Mouse (Mus musculus): ENCODE results near the gene A430078G23Rik. TPM values are rescaled to one million over a fixed set of nuclear protein-coding genes. Genes with fewer than 3 reads are reported as not detected.

Gene A430078G23Rik
- polyA plus RNA-seq, 2 experiments = 0.33 to 0.36 TPM

DNA sequence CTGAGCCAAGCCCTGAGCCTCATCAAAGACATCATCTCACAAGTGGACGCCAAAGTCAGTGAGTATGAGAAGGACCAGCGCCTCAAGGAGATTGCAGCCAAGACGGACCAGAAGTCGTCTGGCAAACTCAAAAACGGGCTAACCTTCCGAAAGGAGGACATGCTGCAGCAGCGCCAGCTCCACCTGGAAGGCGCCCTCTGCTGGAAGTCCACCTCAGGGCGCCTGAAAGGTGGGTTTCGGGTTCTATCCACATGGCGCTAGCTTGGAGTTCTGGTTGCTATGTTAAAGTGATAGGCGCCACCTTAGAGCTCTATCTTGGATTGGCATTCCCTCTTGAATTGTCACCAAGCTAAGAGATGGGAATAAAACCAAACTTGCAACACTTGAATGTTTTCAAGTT is 86.3 kb downstream of the A430078G23Rik start:
- H3K4me3 ChIP-seq (ENCODE audit: insufficient read depth in 1 of 2, low read depth in 2 of 2, low read length in 2 of 2) = no peak overlapping the region
- H3K4me2 ChIP-seq (ENCODE audit: low read depth) = no peak overlapping the region
- TF ChIP-seq CTCF (IDR thresholded peaks at IDR 0.05; ENCODE audit: low read depth) (peak; percentile 75), EP300 (IDR thresholded peaks at IDR 0.05; ENCODE audit: low read depth) (no peak)
- H3K27ac ChIP-seq = no peak overlapping the region
- ATAC-seq (ENCODE audit: insufficient read depth) (no peak), DNase-seq (ENCODE audit: low read depth in 3 of 3, low spot score in 3 of 3) (no peak)
- H3K4me1 ChIP-seq (replicated peaks; ENCODE audit: control insufficient read depth in 2 of 2, insufficient read depth in 2 of 2, low read length in 1 of 2) = no peaks in the 10 kb centered on the region; a peak in 1 of 4 replicates
- WGBS (ENCODE audit: insufficient replicate concordance) = 76% methylated on average over 12 of the region's 12 CpGs
- no peak overlapping the region for H3K9ac ChIP-seq (replicated peaks)
- no peaks in the 10 kb centered on the region; the same call in 1 of the 2 replicates for H3K36me3 ChIP-seq (replicated peaks; ENCODE audit: control insufficient read depth, insufficient read depth, low read depth)
- H3K27me3 ChIP-seq (ENCODE audit: control insufficient read depth, insufficient read depth, low read length) = no peaks in the 10 kb centered on the region
- no peaks in the 10 kb centered on the region for H3K9me3 ChIP-seq (ENCODE audit: control insufficient read depth, low read length)

Other genes with a start within 250 kb of the A430078G23Rik start
- 3.9 and 4.4 TPM in 2 replicates for gene Insr, start 73.8 kb upstream of the A430078G23Rik start, polyA plus RNA-seq (2012; rRNA removed)
- 9.2 and 12.5 TPM in 2 replicates for gene Insr, start 73.8 kb upstream of the A430078G23Rik start, polyA plus RNA-seq (2014; fragmentation: Nextera tagmentation; extraction: Ambion mirVana)
- gene Arhgef18, start 39.6 kb downstream of the A430078G23Rik start, polyA plus RNA-seq (2012; rRNA removed) = 3.4 and 3.6 TPM in 2 replicates
- gene Arhgef18, start 39.6 kb downstream of the A430078G23Rik start, polyA plus RNA-seq (2014; fragmentation: Nextera tagmentation; extraction: Ambion mirVana) = 2.0 and 2.5 TPM in 2 replicates
- gene Pex11g, start 114.3 kb downstream of the A430078G23Rik start, polyA plus RNA-seq (2012; rRNA removed) = 2.5 and 3.1 TPM in 2 replicates
- 2.7 and 3.5 TPM in 2 replicates for gene Pex11g, start 114.3 kb downstream of the A430078G23Rik start, polyA plus RNA-seq (2014; fragmentation: Nextera tagmentation; extraction: Ambion mirVana)
- gene Tex45, start 117.4 kb downstream of the A430078G23Rik start, polyA plus RNA-seq (2012; rRNA removed) = 0.05 TPM in 1 of 2 replicates, not detected in the other
- gene Tex45, start 117.4 kb downstream of the A430078G23Rik start, polyA plus RNA-seq (2014; fragmentation: Nextera tagmentation; extraction: Ambion mirVana) = 0.10 TPM in 1 of 2 replicates, not detected in the other
- 4.8 and 6.8 TPM in 2 replicates for gene Zfp358, start 139.7 kb downstream of the A430078G23Rik start, polyA plus RNA-seq (2012; rRNA removed)
- gene Zfp358, start 139.7 kb downstream of the A430078G23Rik start, polyA plus RNA-seq (2014; fragmentation: Nextera tagmentation; extraction: Ambion mirVana) = 1.7 and 2.0 TPM in 2 replicates
- gene Mcoln1, start 147.0 kb downstream of the A430078G23Rik start, polyA plus RNA-seq (2012; rRNA removed) = 26.1 and 31.6 TPM in 2 replicates
- gene Mcoln1, start 147.0 kb downstream of the A430078G23Rik start, polyA plus RNA-seq (2014; fragmentation: Nextera tagmentation; extraction: Ambion mirVana) = 12.6 and 13.8 TPM in 2 replicates
- gene Pnpla6, start 162.0 kb downstream of the A430078G23Rik start, polyA plus RNA-seq (2012; rRNA removed) = 12.1 and 14.2 TPM in 2 replicates
- gene Pnpla6, start 162.0 kb downstream of the A430078G23Rik start, polyA plus RNA-seq (2014; fragmentation: Nextera tagmentation; extraction: Ambion mirVana) = 6.5 and 9.6 TPM in 2 replicates
- 2.7 and 3.0 TPM in 2 replicates for gene C330021F23Rik, start 214.6 kb downstream of the A430078G23Rik start, polyA plus RNA-seq (2012; rRNA removed)
- gene C330021F23Rik, start 214.6 kb downstream of the A430078G23Rik start, polyA plus RNA-seq (2014; fragmentation: Nextera tagmentation; extraction: Ambion mirVana) = 2.5 and 4.0 TPM in 2 replicates
- gene Camsap3, start 233.9 kb downstream of the A430078G23Rik start, polyA plus RNA-seq (2012; rRNA removed) = 1.8 and 2.2 TPM in 2 replicates
- gene Camsap3, start 233.9 kb downstream of the A430078G23Rik start, polyA plus RNA-seq (2014; fragmentation: Nextera tagmentation; extraction: Ambion mirVana) = 1.6 and 1.7 TPM in 2 replicates

Measured in liver, embryonic 14.5 days (tissue).